Mouse (Mus musculus): ENCODE results near the gene Gp6. TPM values are rescaled to one million over a fixed set of nuclear protein-coding genes. Genes with fewer than 3 reads are reported as not detected.
"Not testable (repeated sequence)": the region's sequence is repeated elsewhere in the genome, so short reads cannot be mapped to it uniquely, and the experiment has no call there.

Gene Gp6
- polyA plus RNA-seq (2015; fragmentation: Nextera tagmentation; extraction: Ambion mirVana): 0.07 TPM in 2 replicates

DNA sequence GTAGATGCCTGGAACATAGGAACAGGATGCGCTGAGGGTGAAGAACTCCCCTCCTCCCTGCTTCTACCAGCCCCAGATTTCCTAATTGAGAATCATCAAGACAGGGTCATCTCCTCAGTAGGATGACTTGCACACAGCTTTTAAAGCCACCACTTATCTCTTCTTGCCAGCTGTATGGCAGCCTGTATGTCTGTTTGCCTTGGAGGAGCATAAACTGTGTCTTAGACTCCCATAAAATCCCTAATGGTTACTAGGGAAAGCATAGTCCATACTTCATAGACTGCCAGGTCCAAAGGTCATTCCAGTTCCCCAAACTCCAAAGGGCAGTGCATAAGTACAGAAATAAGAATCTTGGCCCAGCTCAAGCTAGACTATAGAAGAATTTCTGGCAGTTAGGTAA, at the start of gene Gp6:
Gene Gp6, minus strand, starts transcription at position 15 of the 400 bp plus-strand sequence.
- no peaks in the 10 kb centered on the region for H3K27me3 ChIP-seq
- H3K36me3 ChIP-seq: no peaks in the 10 kb centered on the region
- no peak for ATAC-seq (ENCODE audit: low read depth)
- no peak within 1 kb of the TSS for H3K4me3 ChIP-seq
- H3K4me2 ChIP-seq: no peak within 1 kb of the TSS
- H3K9ac ChIP-seq: no peak within 1 kb of the TSS
- H3K9me3 ChIP-seq: no peaks in the 10 kb centered on the region
- 93% methylated on average over 1 of the region's 1 CpGs for WGBS
- H3K4me1 ChIP-seq (replicated peaks): no peaks in the 10 kb centered on the region
- H3K27ac ChIP-seq (replicated peaks): no peak within 1 kb of the TSS

DNA sequence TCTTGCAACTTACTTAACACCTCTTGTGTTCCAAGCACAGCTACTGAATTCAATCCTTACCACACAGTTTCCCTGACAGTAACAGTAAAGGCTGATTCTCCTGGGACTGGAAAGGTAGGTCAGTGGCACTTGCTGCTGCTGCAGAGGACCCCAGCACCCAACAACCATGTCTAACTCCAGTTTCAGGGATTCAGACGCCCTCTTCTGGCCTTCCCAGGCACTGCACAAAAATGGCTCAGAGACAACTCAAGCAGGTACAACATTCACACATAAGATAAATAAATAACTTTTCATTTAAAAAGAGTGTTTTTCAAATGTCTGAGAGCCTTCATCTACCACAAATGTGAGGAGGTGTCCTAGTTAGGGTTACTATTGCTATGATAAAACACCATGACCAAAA, 49.6 kb upstream of the Gp6 start:
- Histone ChIP-seq H3K27ac (replicated peaks) (no peak overlapping the region), H3K9me3 (no peaks in the 10 kb centered on the region), H3K4me2 (no peak overlapping the region), H3K4me3 (no peak overlapping the region), H3K9ac (no peak overlapping the region), H3K4me1 (replicated peaks) (peaks cover 12% of the 10 kb centered on the region), H3K36me3 (peaks cover 21% of the 10 kb centered on the region), H3K27me3 (no peaks in the 10 kb centered on the region)
- 4% methylated on average over 1 of the region's 1 CpGs for WGBS
- no peak for ATAC-seq (ENCODE audit: low read depth)

DNA sequence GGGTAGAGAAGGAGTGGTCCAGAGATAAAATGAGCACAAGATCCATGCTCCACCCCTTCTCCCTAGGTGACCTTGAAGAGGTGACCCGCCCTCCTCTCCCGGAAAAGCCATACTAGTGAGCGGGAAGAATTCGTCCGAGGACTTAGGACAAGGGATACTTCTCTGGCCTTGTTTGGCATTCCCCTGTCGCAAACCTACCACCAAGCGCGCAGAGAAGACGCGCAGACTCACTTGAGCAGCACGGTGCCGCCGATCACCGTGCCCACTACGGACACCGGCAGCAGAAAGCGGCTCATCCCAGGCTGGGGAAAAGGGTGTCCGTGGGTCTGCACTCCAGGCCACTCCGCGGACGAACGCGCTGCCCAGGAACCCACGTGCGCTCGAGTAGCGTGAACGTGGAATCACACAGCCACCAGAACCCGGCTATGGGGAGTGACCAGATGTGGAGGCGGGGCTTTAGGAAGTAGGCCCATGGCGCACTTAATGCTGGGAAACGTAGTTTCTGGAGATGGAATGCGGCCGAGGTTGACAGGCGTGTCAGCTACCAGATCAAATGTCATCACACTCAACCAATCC, 47.8 kb upstream of the Gp6 start, which contains the start of gene Rdh13:
Gene Rdh13, minus strand, starts transcription at position 434 of the 576 bp plus-strand sequence.
- ATAC-seq (ENCODE audit: low read depth): peak; percentile 95
- H3K9ac ChIP-seq: peak within 1 kb of the TSS; percentile 82

DNA sequence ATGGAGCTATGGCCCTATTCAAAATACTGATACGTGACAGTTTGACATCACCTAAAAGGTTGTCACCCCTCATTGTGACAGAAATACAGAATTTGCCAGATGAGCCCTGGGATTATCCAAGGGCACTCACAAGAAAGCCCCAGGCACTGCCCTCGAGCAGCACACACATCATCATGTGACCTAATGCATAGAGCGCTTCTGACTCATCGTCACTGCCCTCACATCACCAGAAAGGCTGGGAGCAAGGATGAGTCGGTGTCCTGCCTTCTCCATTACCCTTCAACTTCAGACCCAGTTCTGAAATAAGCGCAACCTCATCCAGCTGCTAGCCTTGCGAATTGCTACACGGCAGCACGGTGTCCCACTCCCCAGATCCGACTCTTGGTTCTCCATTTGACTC, 43.0 kb upstream of the Gp6 start:
- Histone ChIP-seq H3K27me3 (no peaks in the 10 kb centered on the region), H3K9me3 (no peaks in the 10 kb centered on the region), H3K27ac (replicated peaks) (no peak overlapping the region), H3K36me3 (peaks cover 81% of the 10 kb centered on the region), H3K9ac (no peak overlapping the region), H3K4me3 (no peak overlapping the region), H3K4me1 (replicated peaks) (peaks cover 12% of the 10 kb centered on the region), H3K4me2 (no peak overlapping the region)
- no peak for ATAC-seq (ENCODE audit: low read depth)
- WGBS: 90% methylated on average over 10 of the region's 10 CpGs

More for the DNA sequence above, 47.8 kb upstream of the Gp6 start, which contains the start of gene Rdh13:
- Histone ChIP-seq H3K4me2 (peak within 1 kb of the TSS; percentile 76), H3K36me3 (peaks cover 40% of the 10 kb centered on the region), H3K4me1 (replicated peaks) (peaks cover 12% of the 10 kb centered on the region), H3K27ac (replicated peaks) (peak within 1 kb of the TSS; percentile 83), H3K27me3 (no peaks in the 10 kb centered on the region), H3K9me3 (no peaks in the 10 kb centered on the region), H3K4me3 (peak within 1 kb of the TSS; percentile 82)
- under 1% methylated on average over 35 of the region's 35 CpGs for WGBS

DNA sequence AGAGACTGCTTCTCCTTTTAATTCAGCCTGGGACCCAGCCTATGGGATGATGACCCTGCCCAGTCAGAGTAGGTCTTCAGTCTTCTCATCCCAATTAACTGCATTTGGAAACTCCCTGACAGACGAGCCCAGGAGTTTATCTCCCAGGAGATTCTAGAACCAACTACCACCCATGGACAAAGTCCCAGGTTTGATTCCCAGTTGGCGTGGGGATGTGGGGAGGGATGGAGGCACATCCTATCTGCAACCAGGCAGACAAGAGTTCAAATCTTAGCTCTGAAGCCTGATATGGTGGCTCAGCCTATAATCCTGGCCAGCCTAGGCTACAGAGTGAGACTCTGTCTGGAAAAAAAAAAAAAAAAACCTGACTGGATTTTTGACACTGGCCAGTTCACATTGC, 40.2 kb upstream of the Gp6 start:
- no peaks in the 10 kb centered on the region for H3K27me3 ChIP-seq
- ATAC-seq (ENCODE audit: low read depth): no peak
- H3K27ac ChIP-seq (replicated peaks): no peak overlapping the region
- 80% methylated on average over 2 of the region's 2 CpGs for WGBS
- no peak overlapping the region for H3K4me3 ChIP-seq
- H3K9ac ChIP-seq: no peak overlapping the region
- no peak overlapping the region for H3K4me2 ChIP-seq
- H3K36me3 ChIP-seq: peaks cover 94% of the 10 kb centered on the region
- no peaks in the 10 kb centered on the region for H3K9me3 ChIP-seq
- H3K4me1 ChIP-seq (replicated peaks): no peaks in the 10 kb centered on the region

DNA sequence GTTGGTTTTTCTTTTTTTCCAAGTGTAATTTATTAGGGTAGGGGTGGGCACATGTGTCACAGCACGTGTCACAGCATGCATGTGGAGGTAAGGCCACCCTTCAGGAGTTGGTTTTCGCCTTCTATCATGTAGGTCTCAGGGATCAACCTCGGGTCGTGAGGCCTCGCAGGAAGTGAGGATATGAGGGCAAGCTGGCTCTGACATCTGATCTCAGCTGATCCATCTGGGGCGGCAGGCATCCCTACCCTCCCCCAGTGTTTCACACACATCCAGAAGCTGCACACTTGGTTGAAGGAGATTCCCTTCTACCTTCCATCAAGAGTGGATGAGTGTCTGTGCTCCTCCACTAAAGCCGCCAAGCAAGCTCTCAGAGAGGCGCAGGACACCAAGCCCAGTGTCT, 34.5 kb upstream of the Gp6 start:
- Histone ChIP-seq H3K27ac (replicated peaks) (no peak overlapping the region), H3K4me1 (replicated peaks) (no peaks in the 10 kb centered on the region), H3K4me2 (no peak overlapping the region), H3K9me3 (no peaks in the 10 kb centered on the region), H3K9ac (no peak overlapping the region), H3K4me3 (no peak overlapping the region), H3K27me3 (no peaks in the 10 kb centered on the region), H3K36me3 (peaks cover 95% of the 10 kb centered on the region)
- 94% methylated on average over 8 of the region's 8 CpGs for WGBS
- no peak for ATAC-seq (ENCODE audit: low read depth)

DNA sequence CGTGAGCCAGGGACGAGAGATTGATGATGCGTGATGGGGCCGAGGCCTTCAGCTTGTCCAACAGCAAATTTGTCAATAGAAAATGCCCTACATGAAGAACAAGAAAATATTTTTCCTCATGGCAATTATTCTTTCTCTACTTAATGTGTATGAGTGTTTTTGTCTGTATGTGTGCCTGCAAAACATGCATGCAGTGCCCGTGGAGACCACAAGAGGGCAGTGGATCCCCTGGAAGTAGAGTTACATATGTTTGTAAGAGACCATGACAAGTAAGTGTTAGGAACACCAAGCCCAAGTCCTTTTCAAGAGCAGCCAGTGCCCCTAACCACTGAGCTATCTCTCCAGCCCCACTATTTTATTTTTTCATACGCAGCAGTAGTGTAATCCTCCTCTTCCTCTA, 34.0 kb upstream of the Gp6 start:
- no peak overlapping the region for H3K4me3 ChIP-seq
- no peak for ATAC-seq (ENCODE audit: low read depth)
- 81% methylated on average over 6 of the region's 6 CpGs for WGBS

DNA sequence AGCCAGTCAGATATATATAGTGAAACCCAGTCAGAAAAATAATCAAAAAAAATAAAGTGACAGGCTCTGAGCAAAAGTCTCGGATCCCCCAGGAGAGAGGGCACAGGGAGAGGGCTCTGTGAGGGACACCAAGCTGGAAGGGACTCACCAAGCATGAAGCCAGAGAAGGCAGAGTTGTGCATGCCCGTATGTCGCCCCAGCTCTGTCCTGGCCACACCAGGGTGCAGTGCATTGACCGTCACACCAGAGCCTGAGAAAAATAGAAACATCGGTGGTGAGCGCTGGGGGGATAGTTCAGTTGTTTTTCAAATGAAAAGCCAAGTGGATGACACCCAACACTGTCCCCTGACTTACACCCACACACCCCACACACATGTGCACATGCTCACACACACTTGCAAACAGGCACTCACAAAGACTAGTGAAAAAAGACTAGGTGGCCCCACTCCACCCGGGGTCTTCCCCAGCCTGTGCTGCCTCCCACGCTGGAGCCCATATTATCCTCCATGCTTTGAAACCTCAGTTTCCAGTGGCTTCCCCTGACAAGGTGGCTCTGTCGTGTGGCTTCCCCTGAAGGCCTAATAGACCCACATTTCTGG, 32.8 kb upstream of the Gp6 start:
- H3K27me3 ChIP-seq: no peaks in the 10 kb centered on the region
- H3K36me3 ChIP-seq: peaks cover 95% of the 10 kb centered on the region
- no peaks in the 10 kb centered on the region for H3K9me3 ChIP-seq
- no peak for ATAC-seq (ENCODE audit: low read depth)
- no peak overlapping the region for H3K4me2 ChIP-seq
- no peak overlapping the region for H3K27ac ChIP-seq (replicated peaks)
- no peaks in the 10 kb centered on the region for H3K4me1 ChIP-seq (replicated peaks)
- H3K9ac ChIP-seq: no peak overlapping the region
- H3K4me3 ChIP-seq: no peak overlapping the region
- 92% methylated on average over 9 of the region's 9 CpGs for WGBS

More for the DNA sequence above, 34.0 kb upstream of the Gp6 start:
- no peaks in the 10 kb centered on the region for H3K4me1 ChIP-seq (replicated peaks)
- H3K9ac ChIP-seq: no peak overlapping the region
- no peaks in the 10 kb centered on the region for H3K9me3 ChIP-seq
- no peak overlapping the region for H3K27ac ChIP-seq (replicated peaks)
- no peak overlapping the region for H3K4me2 ChIP-seq
- peaks cover 95% of the 10 kb centered on the region for H3K36me3 ChIP-seq
- no peaks in the 10 kb centered on the region for H3K27me3 ChIP-seq

DNA sequence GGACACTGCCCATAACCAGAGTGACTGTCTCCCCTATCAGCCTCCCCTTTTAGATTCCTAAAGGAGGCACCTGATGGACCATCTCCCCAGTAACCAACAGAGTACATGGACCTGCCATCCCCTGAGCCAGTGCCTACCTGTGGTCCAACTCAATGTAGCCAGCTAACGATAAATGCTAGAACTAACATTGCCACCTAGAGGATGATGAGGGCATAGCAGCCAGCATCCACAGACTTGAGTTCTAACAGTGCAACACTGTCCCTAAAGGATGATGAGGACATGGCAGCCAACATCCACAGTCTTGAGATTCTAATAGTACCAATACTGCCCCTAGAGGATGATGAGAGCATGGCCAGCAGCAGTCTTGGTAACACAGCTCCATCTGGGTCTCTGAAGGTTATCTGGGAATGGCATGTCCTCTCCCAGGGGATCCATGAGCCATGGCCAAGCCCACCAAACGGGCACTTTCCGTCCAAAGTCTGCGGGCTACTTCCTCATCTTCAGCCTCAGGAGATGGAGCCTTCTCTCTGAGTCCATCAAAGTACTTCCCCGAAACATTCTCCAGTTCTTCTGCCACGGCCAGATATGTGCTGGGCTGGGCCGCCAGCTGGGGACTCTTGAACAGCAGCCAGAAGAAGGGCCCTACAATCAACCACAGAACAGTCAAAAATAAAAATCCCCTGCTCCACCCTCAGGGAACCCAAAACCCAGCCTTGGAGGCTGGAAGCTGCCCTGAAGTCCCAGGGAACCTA, 29.8 kb upstream of the Gp6 start:
- ATAC-seq (ENCODE audit: low read depth): peak; percentile 87
- no peak overlapping the region for H3K4me3 ChIP-seq
- no peak overlapping the region for H3K9ac ChIP-seq
- no peaks in the 10 kb centered on the region for H3K9me3 ChIP-seq
- no peaks in the 10 kb centered on the region for H3K4me1 ChIP-seq (replicated peaks)
- H3K4me2 ChIP-seq: no peak overlapping the region
- peaks cover 88% of the 10 kb centered on the region for H3K36me3 ChIP-seq
- H3K27me3 ChIP-seq: no peaks in the 10 kb centered on the region
- no peak overlapping the region for H3K27ac ChIP-seq (replicated peaks)
- 71% methylated on average over 7 of the region's 7 CpGs for whole genome bisulfite sequencing

DNA sequence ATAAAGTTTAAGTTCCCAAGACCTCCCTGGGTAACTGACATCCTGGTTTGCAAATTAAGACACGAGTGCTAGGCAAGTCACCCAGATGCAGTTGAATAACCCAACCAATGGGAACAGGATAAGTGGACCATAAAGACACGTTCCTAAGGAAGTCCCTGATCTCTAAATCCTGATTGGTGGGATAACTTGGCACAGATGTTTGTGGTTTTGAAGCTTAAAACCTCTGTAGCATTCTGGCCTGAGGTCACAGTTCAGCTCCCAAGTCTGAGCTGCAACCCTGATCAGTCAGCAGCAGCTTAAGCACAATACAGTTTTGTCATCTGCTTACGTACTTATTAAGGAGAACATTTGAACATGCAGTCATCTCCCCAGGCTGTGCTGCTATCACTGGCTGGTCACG, 22.7 kb upstream of the Gp6 start:
- no peaks in the 10 kb centered on the region for H3K9me3 ChIP-seq
- no peak overlapping the region for H3K9ac ChIP-seq
- no peaks in the 10 kb centered on the region for H3K27me3 ChIP-seq
- no peak overlapping the region for H3K4me2 ChIP-seq
- no peak for ATAC-seq (ENCODE audit: low read depth)
- no peaks in the 10 kb centered on the region for H3K4me1 ChIP-seq (replicated peaks)
- H3K27ac ChIP-seq (replicated peaks): no peak overlapping the region
- H3K36me3 ChIP-seq: peaks cover 22% of the 10 kb centered on the region
- H3K4me3 ChIP-seq: no peak overlapping the region
- 68% methylated on average over 4 of the region's 4 CpGs for WGBS

DNA sequence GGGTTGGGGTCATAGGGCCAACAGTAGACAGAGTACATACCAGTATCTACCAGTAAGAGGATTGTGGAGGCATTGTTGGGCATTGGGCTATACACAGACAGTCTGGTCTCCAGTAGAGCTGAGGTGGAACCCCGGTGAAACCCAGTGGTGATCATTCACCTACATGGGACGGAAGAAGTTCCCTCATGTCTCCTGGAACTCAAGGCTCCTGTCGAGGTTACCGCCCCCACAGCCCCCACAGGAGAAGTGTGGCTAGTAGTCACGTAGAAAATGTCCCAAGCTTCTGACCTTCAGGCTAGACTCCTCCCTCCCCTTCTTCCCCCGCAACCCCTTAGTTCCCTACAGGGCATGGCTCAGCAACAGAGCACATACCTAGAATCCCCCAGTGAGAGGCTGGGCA, 22.1 kb upstream of the Gp6 start:
- H3K4me1 ChIP-seq (replicated peaks): no peaks in the 10 kb centered on the region
- H3K9me3 ChIP-seq: no peaks in the 10 kb centered on the region
- peaks cover 17% of the 10 kb centered on the region for H3K36me3 ChIP-seq
- 89% methylated on average over 6 of the region's 6 CpGs for WGBS
- no peak overlapping the region for H3K27ac ChIP-seq (replicated peaks)
- no peak for ATAC-seq (ENCODE audit: low read depth)
- H3K4me3 ChIP-seq: no peak overlapping the region
- H3K27me3 ChIP-seq: no peaks in the 10 kb centered on the region
- H3K4me2 ChIP-seq: no peak overlapping the region
- H3K9ac ChIP-seq: no peak overlapping the region

DNA sequence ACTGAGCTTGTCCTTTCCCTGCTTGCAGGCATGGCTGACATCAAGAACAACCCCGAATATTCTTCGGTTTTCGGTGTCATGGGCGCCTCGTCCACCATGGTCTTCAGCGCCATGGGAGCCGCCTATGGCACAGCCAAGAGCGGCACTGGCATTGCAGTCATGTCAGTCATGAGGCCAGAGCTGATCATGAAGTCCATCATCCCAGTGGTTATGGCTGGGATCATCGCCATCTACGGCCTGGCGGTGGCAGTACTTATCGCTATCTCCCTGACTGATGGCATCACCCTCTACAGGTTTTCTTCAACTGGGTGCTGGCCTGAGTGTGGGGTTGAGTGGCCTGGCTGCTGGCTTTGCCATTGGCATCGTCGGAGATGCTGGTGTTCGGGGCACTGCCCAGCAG, 14.9 kb upstream of the Gp6 start:
- H3K9ac ChIP-seq; H3K36me3 ChIP-seq; H3K4me1 ChIP-seq (replicated peaks); H3K4me2 ChIP-seq; H3K4me3 ChIP-seq; H3K9me3 ChIP-seq; ATAC-seq (ENCODE audit: low read depth); H3K27me3 ChIP-seq; H3K27ac ChIP-seq (replicated peaks): not testable (repeated sequence)
- 97% methylated on average over 15 of the region's 15 CpGs for WGBS
